In genomic region chr3:138642026-138642425, GRCm38 (mm10) we compare ENCODE assay signal across 10 mouse cellular contexts.
DNase-seq lines count a peak whose midpoint lies in the region; ATAC-seq and TF ChIP-seq lines count a peak whose summit lies in the region.
"Had no signal": no experiment of that assay in that cellular context is flagged by ENCODE, and none has a peak within 500 bp of the region (broad histone marks: within the 10 kb centered on the region; RNA-seq: fewer than 3 reads in every experiment).

No protein-coding gene starts in this region.

- no peak for ATAC-seq in hindbrain, postnatal 0 days
- ATAC-seq in hindbrain, embryonic 13.5 days (ENCODE audit: low FRiP score) = no peak
- ATAC-seq in hindbrain, embryonic 12.5 days (ENCODE audit: low FRiP score) = no peak

- no peaks in the 10 kb centered on the region for H3K27me3 ChIP-seq in hindbrain, postnatal 0 days (ENCODE audit: insufficient read depth, low read length)
- H3K27me3 ChIP-seq in hindbrain, embryonic 13.5 days = no peaks in the 10 kb centered on the region
- no peaks in the 10 kb centered on the region for H3K27me3 ChIP-seq in splenic B cell, adult 2 months (ENCODE audit: control insufficient read depth, insufficient read depth, low read length, poor library complexity, severe bottlenecking)
- H3K27me3 ChIP-seq in forebrain, embryonic 10.5 days (ENCODE audit: poor library complexity, severe bottlenecking) = peaks cover 13% of the 10 kb centered on the region
- peaks cover 4% of the 10 kb centered on the region; the same call in 1 of the 2 replicates for H3K27me3 ChIP-seq in hindbrain, embryonic 12.5 days
- H3K27me3 ChIP-seq: embryonic facial prominence, embryonic 13.5 days; limb, embryonic 13.5 days had no signal

- H3K4me2 ChIP-seq in hindbrain, postnatal 0 days (ENCODE audit: low read depth, low read length) = no peak overlapping the region
- no peak overlapping the region for H3K4me2 ChIP-seq in hindbrain, embryonic 13.5 days
- no peak overlapping the region for H3K4me2 ChIP-seq in hindbrain, embryonic 12.5 days (replicated peaks)
- H3K4me2 ChIP-seq: embryonic facial prominence, embryonic 13.5 days; limb, embryonic 13.5 days had no signal

- H3K4me3 ChIP-seq in hindbrain, postnatal 0 days (ENCODE audit: low read length) = no peak overlapping the region
- no peak overlapping the region for H3K4me3 ChIP-seq in hindbrain, embryonic 13.5 days
- no peak overlapping the region for H3K4me3 ChIP-seq in forebrain, embryonic 10.5 days
- no peak overlapping the region for H3K4me3 ChIP-seq in hindbrain, embryonic 12.5 days
- H3K4me3 ChIP-seq: embryonic facial prominence, embryonic 13.5 days; limb, embryonic 13.5 days had no signal

- peak; percentile 16 for DNase-seq in hindbrain, postnatal 0 days (ENCODE audit: low spot score)
- DNase-seq in CD4-positive helper T cell, adult 2 months (ENCODE audit: low read depth, low spot score) = peak; percentile 32
- peak; percentile 65 for DNase-seq in R1 (ENCODE audit: low read depth, low spot score)
- peak; percentile 24 for DNase-seq in heart, postnatal 4 days
- peak; percentile 53 for DNase-seq in splenic B cell, adult 2 months (ENCODE audit: low read depth, low spot score)
- DNase-seq in forebrain, embryonic 10.5 days (ENCODE audit: extremely low spot score, low spot score) = no peak

- no peaks in the 10 kb centered on the region for H3K9me3 ChIP-seq in hindbrain, postnatal 0 days (ENCODE audit: low read length)
- H3K9me3 ChIP-seq in hindbrain, embryonic 13.5 days = 0 out of 2 replicates have a peak, but pooled peaks cover 5% of the 10 kb centered on the region
- H3K9me3 ChIP-seq in forebrain, embryonic 10.5 days = peaks cover 11% of the 10 kb centered on the region; the same call in 1 of the 2 replicates
- H3K9me3 ChIP-seq in hindbrain, embryonic 12.5 days (replicated peaks) = peaks cover 7% of the 10 kb centered on the region
- H3K9me3 ChIP-seq: embryonic facial prominence, embryonic 13.5 days had no signal

- no peak overlapping the region for H3K27ac ChIP-seq in hindbrain, postnatal 0 days
- no peak overlapping the region for H3K27ac ChIP-seq in hindbrain, embryonic 13.5 days
- H3K27ac ChIP-seq in forebrain, embryonic 10.5 days = no peak overlapping the region
- H3K27ac ChIP-seq in hindbrain, embryonic 12.5 days = no peak overlapping the region
- H3K27ac ChIP-seq: embryonic facial prominence, embryonic 13.5 days; limb, embryonic 13.5 days had no signal

- peak; percentile 58 for TF ChIP-seq CTCF in hindbrain, postnatal 0 days (IDR thresholded peaks at IDR 0.05; ENCODE audit: low read depth)

- 97% methylated on average over 1 of the region's 1 CpGs for WGBS in hindbrain, postnatal 0 days
- WGBS in hindbrain, embryonic 13.5 days = 90% methylated on average over 1 of the region's 1 CpGs
- 94% methylated on average over 1 of the region's 1 CpGs for whole genome bisulfite sequencing in forebrain, embryonic 10.5 days
- 82% methylated on average over 1 of the region's 1 CpGs for WGBS in hindbrain, embryonic 12.5 days

- H3K9ac ChIP-seq in hindbrain, postnatal 0 days (replicated peaks; ENCODE audit: low read length) = no peak overlapping the region
- no peak overlapping the region for H3K9ac ChIP-seq in hindbrain, embryonic 13.5 days
- H3K9ac ChIP-seq in hindbrain, embryonic 12.5 days = no peak overlapping the region
- H3K9ac ChIP-seq: embryonic facial prominence, embryonic 13.5 days; limb, embryonic 13.5 days had no signal

- no peaks in the 10 kb centered on the region for H3K36me3 ChIP-seq in hindbrain, postnatal 0 days (ENCODE audit: insufficient read depth, low read length)
- no peaks in the 10 kb centered on the region for H3K36me3 ChIP-seq in hindbrain, embryonic 13.5 days
- no peaks in the 10 kb centered on the region for H3K36me3 ChIP-seq in splenic B cell, adult 2 months (ENCODE audit: control insufficient read depth, insufficient read depth, low read length, poor library complexity, severe bottlenecking)
- no peaks in the 10 kb centered on the region for H3K36me3 ChIP-seq in forebrain, embryonic 10.5 days (replicated peaks)
- H3K36me3 ChIP-seq in hindbrain, embryonic 12.5 days = no peaks in the 10 kb centered on the region
- H3K36me3 ChIP-seq: embryonic facial prominence, embryonic 13.5 days; limb, embryonic 13.5 days had no signal

- 0 out of 2 replicates have a peak, but pooled peaks cover 3% of the 10 kb centered on the region for H3K4me1 ChIP-seq in hindbrain, postnatal 0 days (ENCODE audit: insufficient read depth, low read length)
- H3K4me1 ChIP-seq in hindbrain, embryonic 13.5 days (replicated peaks) = peaks cover 22% of the 10 kb centered on the region
- H3K4me1 ChIP-seq in forebrain, embryonic 10.5 days = peaks cover 25% of the 10 kb centered on the region
- peaks cover 17% of the 10 kb centered on the region for H3K4me1 ChIP-seq in hindbrain, embryonic 12.5 days
